Mouse (Mus musculus): Measurements from ENCODE around the gene Sgsm1.

- TF ChIP-seq POLR2A (IDR thresholded peaks at IDR 0.05; ENCODE audit: low read depth, low read length) (no peak), CTCF (IDR thresholded peaks at IDR 0.05; ENCODE audit: borderline replicate concordance, insufficient read depth, low read length) (no peak)
Measured at GRCm38 (mm10) chr5:113275839-113276238, 34.7 kb downstream of the Sgsm1 start.
